In the genomic region with DNA sequence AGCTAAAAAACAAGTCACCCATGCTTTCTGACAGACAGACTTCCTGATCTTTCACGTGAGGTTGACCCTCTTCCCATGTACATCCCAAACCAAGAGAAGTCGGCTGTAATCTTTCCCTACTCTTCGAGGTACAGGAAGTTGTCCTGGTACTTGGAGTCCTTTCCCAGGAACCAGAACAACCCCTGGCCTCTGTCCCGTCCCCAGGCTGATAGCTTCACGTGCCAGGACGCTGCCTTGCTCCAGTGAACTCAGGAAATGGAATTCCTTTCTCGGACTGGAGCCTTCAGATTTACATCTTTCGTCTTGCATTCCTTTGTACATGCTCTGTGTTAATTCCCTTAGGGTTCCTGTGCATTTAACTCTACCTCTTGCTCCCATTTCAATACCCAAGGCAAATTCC, we compare ENCODE assay signal across 11 mouse cellular contexts.
A peak's percentile ranks its signal among the peaks of the same experiment; 100 is the strongest.
DNase-seq lines count a peak whose midpoint lies in the region; ATAC-seq and TF ChIP-seq lines count a peak whose summit lies in the region.
"Had no signal": no experiment of that assay in that cellular context is flagged by ENCODE, and none has a peak within 500 bp of the region (broad histone marks: within the 10 kb centered on the region; RNA-seq: fewer than 3 reads in every experiment).

No protein-coding gene starts in this region.

- intact Hi-C loops in heart, postnatal 36 days (cut with DNase I), result no loop called here

- peak; percentile 45 to 51 for DNase-seq in cerebellum, postnatal 10 days
- no peak for DNase-seq in cerebellum, adult 2 months
- peak; percentile 45 for DNase-seq in brain, embryonic 14.5 days (ENCODE audit: low read depth)
- DNase-seq in heart, postnatal 36 days, result peak; percentile 52 to 53
- peak; percentile 47 for DNase-seq in lung, postnatal 10 days
- no peak for DNase-seq in left cerebral cortex, adult 8-10 months (ENCODE audit: low spot score in 2 of 2)
- DNase-seq in left cerebral cortex, adult 11 months (ENCODE audit: low spot score), result no peak
- DNase-seq: right cerebral cortex, postnatal 4 days had no signal

- no peak for ATAC-seq in erythroid progenitor cell, adult 5-6 weeks (replicated peaks; ENCODE audit: low FRiP score, poor library complexity, severe bottlenecking)

- no peak for TF ChIP-seq CTCF in cerebellum, adult 2 months (IDR thresholded peaks at IDR 0.05; ENCODE audit: borderline replicate concordance, insufficient read depth, low read depth, low read length)
- TF ChIP-seq CTCF in brain, embryonic 14.5 days (IDR thresholded peaks at IDR 0.05; ENCODE audit: borderline replicate concordance, extremely low read depth, insufficient read depth, insufficient read length), result no peak

- H3K27me3 ChIP-seq in cerebellum, adult 2 months (ENCODE audit: control insufficient read depth, insufficient read depth, low read length), result no peaks in the 10 kb centered on the region

- no peak overlapping the region for H3K27ac ChIP-seq in cerebellum, adult 2 months (ENCODE audit: insufficient read depth, low read length)
- H3K27ac ChIP-seq: embryonic facial prominence, embryonic 13.5 days; heart, embryonic 15.5 days had no signal

- no peak for TF ChIP-seq POLR2A in cerebellum, adult 2 months (IDR thresholded peaks at IDR 0.05; ENCODE audit: borderline replicate concordance, insufficient read depth, low read length)
- TF ChIP-seq POLR2A in brain, embryonic 14.5 days (IDR thresholded peaks at IDR 0.05; ENCODE audit: borderline replicate concordance, extremely low read depth, insufficient read depth, insufficient read length, poor library complexity, severe bottlenecking), result no peak

- no peak overlapping the region for H3K4me3 ChIP-seq in cerebellum, adult 2 months (replicated peaks; ENCODE audit: insufficient read depth, low read depth, low read length)
- H3K4me3 ChIP-seq: embryonic facial prominence, embryonic 13.5 days; heart, embryonic 15.5 days had no signal

- 16% methylated on average over 8 of the region's 8 CpGs for WGBS in cerebellum, adult 2 months

- H3K4me1 ChIP-seq in cerebellum, adult 2 months (ENCODE audit: control insufficient read depth, insufficient read depth, low read length), result no peaks in the 10 kb centered on the region

Comparison
In these comparisons a context has a peak if more than half of its experiments do, and no peak if none do; other contexts are left out.
1. DNase-seq: peak in cerebellum, postnatal 10 days (2 of 2), brain, embryonic 14.5 days (single experiment), heart, postnatal 36 days (2 of 2) and lung, postnatal 10 days (single experiment); none in cerebellum, adult 2 months (0 of 2), left cerebral cortex, adult 8-10 months (0 of 2) and left cerebral cortex, adult 11 months (single experiment).